Mouse (Mus musculus): Measurements from ENCODE around the gene Lmcd1. TPM values are rescaled to one million over a fixed set of nuclear protein-coding genes. Genes with fewer than 3 reads are reported as not detected.

Lmcd1 gene
- polyA plus RNA-seq, 1 experiment: not detected

DNA sequence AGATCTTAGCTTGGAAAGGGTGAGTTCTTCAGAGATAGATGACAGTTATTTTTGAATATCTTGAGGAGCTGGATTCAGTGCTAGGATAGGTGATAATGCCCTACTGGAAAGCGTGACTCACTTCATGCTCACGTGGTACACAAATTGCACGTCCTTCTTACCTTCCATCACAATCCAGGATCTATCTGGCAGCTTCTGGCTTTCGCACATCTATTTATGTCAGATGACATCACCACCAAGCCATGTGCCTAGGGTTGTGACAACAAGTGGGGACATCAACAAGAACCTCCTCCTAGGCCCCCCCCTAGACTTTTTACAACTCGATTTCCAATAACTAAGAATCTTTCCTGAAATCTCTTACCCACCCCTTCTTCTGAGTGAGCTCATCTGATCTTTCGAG, 17.0 kb upstream of the Lmcd1 start:
- H3K9me3 ChIP-seq (ENCODE audit: control insufficient read depth, low read length): no peaks in the 10 kb centered on the region
- no peak for TF ChIP-seq TAL1 (IDR thresholded peaks at IDR 0.05; ENCODE audit: low read length)
- H3K36me3 ChIP-seq (ENCODE audit: control insufficient read depth): no peaks in the 10 kb centered on the region
- no peak overlapping the region for H3K4me3 ChIP-seq (replicated peaks)
- no peaks in the 10 kb centered on the region for H3K27me3 ChIP-seq (ENCODE audit: control insufficient read depth)
- H3K4me1 ChIP-seq (ENCODE audit: control insufficient read depth): no peaks in the 10 kb centered on the region

DNA sequence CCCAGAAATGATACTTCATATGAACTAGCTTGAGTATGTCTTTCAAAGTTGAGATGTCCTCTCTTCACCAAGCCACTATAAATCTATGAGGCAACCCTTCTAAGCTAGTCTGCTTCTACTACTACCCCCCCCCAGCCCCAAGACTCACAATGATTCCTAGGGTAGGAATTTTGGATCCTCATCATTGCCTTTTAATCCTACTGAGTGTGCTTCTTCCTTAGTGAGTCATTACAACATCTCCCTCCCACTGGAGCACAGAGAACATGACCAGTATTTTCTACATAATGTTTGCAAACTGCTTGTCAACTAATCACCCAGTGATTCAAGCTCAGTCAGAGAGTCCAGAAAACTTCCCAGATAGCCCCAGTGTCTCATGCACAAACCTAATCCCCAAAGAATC, 12.5 kb upstream of the Lmcd1 start:
- Histone ChIP-seq H3K4me3 (replicated peaks) (no peak overlapping the region), H3K36me3 (ENCODE audit: control insufficient read depth) (no peaks in the 10 kb centered on the region), H3K4me1 (ENCODE audit: control insufficient read depth) (no peaks in the 10 kb centered on the region), H3K27me3 (ENCODE audit: control insufficient read depth) (no peaks in the 10 kb centered on the region), H3K9me3 (ENCODE audit: control insufficient read depth, low read length) (no peaks in the 10 kb centered on the region)
- TF ChIP-seq GATA1 (IDR thresholded peaks at IDR 0.05; ENCODE audit: low read length) (no peak), TAL1 (IDR thresholded peaks at IDR 0.05; ENCODE audit: low read length) (no peak)

DNA sequence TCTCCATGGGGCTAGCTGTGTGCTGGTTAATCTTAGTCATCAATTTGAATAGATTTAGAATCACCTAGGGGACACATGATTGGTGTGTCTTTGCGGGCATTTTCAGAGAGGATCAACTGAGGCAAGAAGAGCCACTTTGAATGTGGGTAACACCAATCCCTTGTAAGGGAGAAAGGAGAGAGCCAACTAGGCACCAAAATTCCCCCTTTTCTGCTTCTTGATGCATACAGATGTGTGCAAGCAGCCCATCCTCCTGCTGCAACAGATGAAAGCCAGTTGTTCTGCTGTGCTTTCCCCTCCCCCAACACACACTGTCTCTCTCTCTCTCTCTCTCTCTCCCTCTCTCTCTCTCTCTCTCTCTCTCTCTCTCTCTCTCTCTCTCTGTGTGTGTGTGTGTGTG, 9.2 kb upstream of the Lmcd1 start:
- no peak for TF ChIP-seq GATA1 (IDR thresholded peaks at IDR 0.05; ENCODE audit: low read length)
- no peak for TF ChIP-seq TAL1 (IDR thresholded peaks at IDR 0.05; ENCODE audit: low read length)
- Histone ChIP-seq H3K4me3 (replicated peaks) (no peak overlapping the region), H3K36me3 (ENCODE audit: control insufficient read depth) (no peaks in the 10 kb centered on the region), H3K4me1 (ENCODE audit: control insufficient read depth) (no peaks in the 10 kb centered on the region), H3K27me3 (ENCODE audit: control insufficient read depth) (no peaks in the 10 kb centered on the region), H3K9me3 (ENCODE audit: control insufficient read depth, low read length) (no peaks in the 10 kb centered on the region)

DNA sequence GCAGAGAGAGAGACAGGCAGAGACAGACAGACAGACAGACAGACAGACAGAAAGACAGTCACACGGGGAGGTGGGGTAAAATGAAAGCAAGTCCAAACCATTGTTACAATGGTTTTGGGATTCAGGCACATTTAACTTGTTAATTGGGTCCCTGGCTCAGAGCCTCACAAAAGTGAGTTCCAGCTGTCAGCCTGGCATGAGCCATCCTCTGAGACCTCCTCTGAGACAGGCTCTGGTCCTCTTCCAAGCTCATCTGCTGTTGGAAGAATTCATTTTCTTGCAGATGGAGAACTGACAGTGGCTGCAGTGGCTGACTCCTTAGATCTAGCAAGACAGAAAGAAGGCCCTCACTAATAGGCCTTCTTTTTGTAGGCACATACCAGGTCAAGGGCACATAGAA, 6.9 kb upstream of the Lmcd1 start:
- H3K36me3 ChIP-seq (ENCODE audit: control insufficient read depth): no peaks in the 10 kb centered on the region
- H3K4me3 ChIP-seq (replicated peaks): no peak overlapping the region
- H3K27me3 ChIP-seq (ENCODE audit: control insufficient read depth): no peaks in the 10 kb centered on the region
- no peaks in the 10 kb centered on the region for H3K4me1 ChIP-seq (ENCODE audit: control insufficient read depth)
- H3K9me3 ChIP-seq (ENCODE audit: control insufficient read depth, low read length): no peaks in the 10 kb centered on the region
- no peak for TF ChIP-seq GATA1 (IDR thresholded peaks at IDR 0.05; ENCODE audit: low read length)
- no peak for TF ChIP-seq TAL1 (IDR thresholded peaks at IDR 0.05; ENCODE audit: low read length)

DNA sequence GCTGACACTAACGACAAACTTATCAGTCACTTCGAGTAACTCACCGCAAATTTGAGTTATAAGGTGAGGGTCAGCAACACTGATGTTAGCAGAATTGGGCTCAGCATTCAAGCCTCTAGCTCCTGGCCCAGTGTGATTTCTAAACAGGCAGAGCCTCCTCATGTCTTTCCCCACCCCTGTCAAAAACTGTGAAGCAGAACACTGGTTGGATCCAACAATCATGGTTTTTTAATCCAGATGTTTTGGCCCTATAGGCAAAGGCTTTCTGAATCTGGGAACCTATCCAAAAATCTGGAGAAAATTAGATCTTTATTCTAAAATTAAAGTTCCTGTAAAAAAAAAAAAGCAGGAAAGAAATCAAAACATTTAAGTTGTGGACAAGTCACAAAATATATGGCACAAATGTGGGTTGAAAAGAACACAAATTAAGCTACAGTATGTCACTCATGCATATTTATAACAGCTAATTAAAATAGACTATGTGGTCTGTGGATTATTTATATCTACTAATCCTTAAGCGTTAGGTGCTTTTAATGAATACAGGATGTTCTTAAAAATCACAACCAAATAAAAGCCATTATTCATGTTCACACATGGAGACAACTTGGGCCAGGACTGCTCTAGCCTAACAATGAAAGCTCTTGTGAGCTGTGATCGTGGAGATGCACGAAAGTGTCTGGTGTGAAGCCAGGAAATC, 5.7 kb upstream of the Lmcd1 start:
- no peaks in the 10 kb centered on the region for H3K27me3 ChIP-seq (ENCODE audit: control insufficient read depth)
- no peak for TF ChIP-seq GATA1 (IDR thresholded peaks at IDR 0.05; ENCODE audit: low read length)
- TF ChIP-seq TAL1 (IDR thresholded peaks at IDR 0.05; ENCODE audit: low read length): no peak
- H3K4me1 ChIP-seq (ENCODE audit: control insufficient read depth): no peaks in the 10 kb centered on the region
- no peaks in the 10 kb centered on the region for H3K9me3 ChIP-seq (ENCODE audit: control insufficient read depth, low read length)
- no peaks in the 10 kb centered on the region for H3K36me3 ChIP-seq (ENCODE audit: control insufficient read depth)
- H3K4me3 ChIP-seq (replicated peaks): no peak overlapping the region

DNA sequence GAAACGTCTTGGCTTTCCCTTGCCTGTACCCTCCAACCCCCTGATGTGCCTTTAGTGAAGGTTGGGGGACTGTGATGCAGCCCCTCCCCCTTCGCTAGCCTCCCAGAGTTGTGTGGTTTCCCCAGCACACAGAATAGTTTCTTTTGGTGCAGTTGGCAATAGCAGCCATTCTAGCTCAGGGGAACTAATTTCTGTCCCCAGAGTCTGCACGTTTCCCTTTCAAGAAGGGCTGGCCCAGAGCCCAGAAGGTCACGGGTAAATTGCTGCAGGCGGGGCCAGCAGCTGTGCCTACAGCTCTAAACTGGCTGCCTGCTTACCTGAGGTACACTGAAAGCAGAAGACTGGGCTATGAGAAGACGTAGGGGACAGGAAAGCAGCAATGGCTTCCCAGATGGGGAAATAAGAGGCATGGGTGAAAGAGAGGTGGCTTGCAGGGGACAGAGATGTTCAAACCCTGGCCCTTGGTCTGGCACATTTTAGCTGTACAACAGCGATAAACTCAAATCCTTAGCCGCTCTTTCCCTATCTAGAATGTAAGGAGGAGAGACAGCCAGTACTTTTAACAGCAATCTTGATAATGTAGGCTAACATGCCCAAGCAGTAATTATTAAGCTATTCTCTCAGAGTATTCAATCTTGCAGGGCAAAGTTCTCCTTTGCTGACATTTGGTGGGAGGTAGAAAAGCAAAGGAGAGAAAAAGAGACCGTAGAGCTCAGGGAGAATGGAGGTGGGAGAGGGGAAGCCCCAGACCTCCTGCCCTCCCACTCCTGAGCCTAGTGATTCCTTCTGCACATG, 900 bp downstream of the Lmcd1 start:
- no peaks in the 10 kb centered on the region for H3K4me1 ChIP-seq (ENCODE audit: control insufficient read depth)
- TF ChIP-seq GATA1 (IDR thresholded peaks at IDR 0.05; ENCODE audit: low read length) (no peak), TAL1 (IDR thresholded peaks at IDR 0.05; ENCODE audit: low read length) (no peak)
- no peaks in the 10 kb centered on the region for H3K36me3 ChIP-seq (ENCODE audit: control insufficient read depth)
- H3K4me3 ChIP-seq (replicated peaks): no peak overlapping the region
- H3K27me3 ChIP-seq (ENCODE audit: control insufficient read depth): peaks cover 10% of the 10 kb centered on the region
- no peaks in the 10 kb centered on the region for H3K9me3 ChIP-seq (ENCODE audit: control insufficient read depth, low read length)

DNA sequence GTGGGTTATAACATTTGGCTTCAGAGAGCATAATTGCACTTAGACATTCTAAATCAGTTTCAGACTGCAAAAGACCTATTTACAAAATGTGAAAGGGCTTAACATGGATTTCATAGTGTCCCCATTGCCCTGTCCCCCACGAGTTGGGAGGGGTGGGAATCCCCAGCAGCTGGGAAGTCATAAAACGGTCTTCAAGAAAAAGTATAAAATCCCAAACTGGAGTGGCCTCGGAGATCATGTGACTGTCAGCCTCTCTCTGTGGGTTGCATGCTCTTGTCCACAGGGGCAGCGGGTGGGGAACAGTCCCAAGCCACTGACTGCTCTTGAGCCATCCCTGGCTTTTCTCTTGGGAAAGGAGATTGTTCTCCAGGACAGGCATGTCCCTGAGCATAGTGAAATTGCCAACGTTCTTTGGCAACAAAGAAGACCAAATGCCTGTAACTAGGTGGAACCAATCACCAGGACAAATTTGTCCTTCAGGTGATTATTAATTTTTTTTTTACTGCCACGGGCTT, 2.2 kb downstream of the Lmcd1 start:
- Histone ChIP-seq H3K27me3 (ENCODE audit: control insufficient read depth) (peaks cover 10% of the 10 kb centered on the region), H3K4me1 (ENCODE audit: control insufficient read depth) (no peaks in the 10 kb centered on the region), H3K36me3 (ENCODE audit: control insufficient read depth) (no peaks in the 10 kb centered on the region), H3K4me3 (replicated peaks) (no peak overlapping the region), H3K9me3 (ENCODE audit: control insufficient read depth, low read length) (no peaks in the 10 kb centered on the region)
- TF ChIP-seq TAL1 (IDR thresholded peaks at IDR 0.05; ENCODE audit: low read length) (no peak), GATA1 (IDR thresholded peaks at IDR 0.05; ENCODE audit: low read length) (no peak)

DNA sequence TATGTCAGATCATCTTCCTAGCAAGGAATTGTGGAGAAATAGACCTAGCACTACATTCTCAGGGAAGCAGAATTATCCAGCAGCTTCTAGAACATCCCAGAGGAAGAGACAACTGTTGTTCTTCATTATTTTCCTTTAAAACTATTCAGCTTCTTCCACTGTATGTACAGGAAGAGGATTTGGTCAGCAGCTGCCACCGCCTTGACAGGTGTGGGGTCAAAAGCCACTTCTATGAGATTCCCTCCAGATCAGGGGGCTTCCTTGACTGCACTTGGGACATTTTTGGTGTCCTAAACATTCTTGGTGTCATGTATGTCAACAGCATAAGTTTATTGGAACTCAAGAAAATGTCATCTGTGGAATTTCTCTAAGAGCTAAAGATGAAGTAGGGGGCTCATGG, 5.2 kb downstream of the Lmcd1 start:
- TF ChIP-seq TAL1 (IDR thresholded peaks at IDR 0.05; ENCODE audit: low read length) (no peak), GATA1 (IDR thresholded peaks at IDR 0.05; ENCODE audit: low read length) (no peak)
- H3K9me3 ChIP-seq (ENCODE audit: control insufficient read depth, low read length): no peaks in the 10 kb centered on the region
- no peaks in the 10 kb centered on the region for H3K36me3 ChIP-seq (ENCODE audit: control insufficient read depth)
- no peaks in the 10 kb centered on the region for H3K4me1 ChIP-seq (ENCODE audit: control insufficient read depth)
- H3K4me3 ChIP-seq (replicated peaks): no peak overlapping the region
- H3K27me3 ChIP-seq (ENCODE audit: control insufficient read depth): peaks cover 4% of the 10 kb centered on the region

DNA sequence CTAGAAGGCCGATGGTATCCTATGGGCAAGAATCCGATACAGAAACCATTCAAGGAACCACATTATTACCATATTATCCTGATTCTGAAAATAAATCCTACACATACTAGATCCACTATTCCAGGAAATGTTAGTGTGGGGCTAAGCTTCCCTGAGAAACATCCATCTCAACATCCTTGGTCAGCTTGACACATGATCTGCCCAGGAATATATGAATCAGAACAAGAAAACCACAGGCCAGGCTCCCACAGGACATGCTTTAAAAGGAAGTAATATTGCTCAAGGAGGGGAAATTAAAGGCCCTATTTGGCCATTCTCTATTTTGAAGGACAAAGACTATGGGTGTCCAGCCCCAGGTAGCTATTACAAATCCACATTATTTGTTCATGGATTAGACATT, 6.6 kb downstream of the Lmcd1 start:
- H3K4me3 ChIP-seq (replicated peaks): no peak overlapping the region
- no peak for TF ChIP-seq TAL1 (IDR thresholded peaks at IDR 0.05; ENCODE audit: low read length)
- no peak for TF ChIP-seq GATA1 (IDR thresholded peaks at IDR 0.05; ENCODE audit: low read length)
- no peaks in the 10 kb centered on the region for H3K36me3 ChIP-seq (ENCODE audit: control insufficient read depth)
- no peaks in the 10 kb centered on the region for H3K27me3 ChIP-seq (ENCODE audit: control insufficient read depth)
- H3K4me1 ChIP-seq (ENCODE audit: control insufficient read depth): no peaks in the 10 kb centered on the region
- no peaks in the 10 kb centered on the region; the same call in 1 of the 2 replicates for H3K9me3 ChIP-seq (ENCODE audit: control insufficient read depth, low read length)

Data from erythroblast, embryonic 14.5 days (primary cell).